28 mouse cellular contexts compared by ENCODE assay signal in genomic region chr9:113982451-113982850, GRCm38 (mm10). TPM values are rescaled to one million over a fixed set of nuclear protein-coding genes. Genes with fewer than 3 reads are reported as not detected.
DNase-seq lines count a peak whose midpoint lies in the region; ATAC-seq and TF ChIP-seq lines count a peak whose summit lies in the region.
"Had no signal": no experiment of that assay in that cellular context is flagged by ENCODE, and none has a peak within 500 bp of the region (broad histone marks: within the 10 kb centered on the region; RNA-seq: fewer than 3 reads in every experiment).

No protein-coding gene starts in this region.

- no peaks in the 10 kb centered on the region for H3K36me3 ChIP-seq in MEL (ENCODE audit: control insufficient read depth in 1 of 2, insufficient read depth in 2 of 2, low read length in 2 of 2)
- peaks cover 42% of the 10 kb centered on the region for H3K36me3 ChIP-seq in neural tube, embryonic 15.5 days

- 96% methylated on average over 2 of the region's 2 CpGs for WGBS in neural tube, embryonic 15.5 days

- no peaks in the 10 kb centered on the region for H3K27me3 ChIP-seq in MEL (ENCODE audit: control insufficient read depth in 1 of 2, insufficient read depth in 2 of 2, low read length in 2 of 2)
- no peaks in the 10 kb centered on the region for H3K27me3 ChIP-seq in neural tube, embryonic 15.5 days (replicated peaks)
- H3K27me3 ChIP-seq: CH12.LX; embryonic facial prominence, embryonic 13.5 days; embryonic facial prominence, embryonic 15.5 days; forebrain, embryonic 13.5 days; Patski had no signal

- peak overlapping the region; percentile 87 for H3K27ac ChIP-seq in layer of hippocampus, adult 2 months
- H3K27ac ChIP-seq in MEL (ENCODE audit: control insufficient read depth, low read depth, low read length): no peak overlapping the region
- H3K27ac ChIP-seq in neural tube, embryonic 15.5 days (replicated peaks): no peak overlapping the region
- H3K27ac ChIP-seq: embryonic facial prominence, embryonic 13.5 days; embryonic facial prominence, embryonic 15.5 days; forebrain, embryonic 10.5 days had no signal

- TF ChIP-seq RAD21 in MEL (IDR thresholded peaks at IDR 0.05; ENCODE audit: low read depth, low read length): no peak

- intact Hi-C loops in heart, postnatal 10 days (cut with DNase I): loop anchor here (5.0 to 10.0 kb wide), 2 partner anchors 240 to 402 kb away; partner anchors contain the start of gene Clasp2

- H3K4me3 ChIP-seq in layer of hippocampus, adult 2 months: no peak overlapping the region
- H3K4me3 ChIP-seq in MEL (ENCODE audit: control insufficient read depth in 1 of 2, insufficient read depth in 1 of 2, low read depth in 2 of 2, low read length in 2 of 2): no peak overlapping the region
- H3K4me3 ChIP-seq in neural tube, embryonic 15.5 days (replicated peaks): no peak overlapping the region
- H3K4me3 ChIP-seq: embryonic facial prominence, embryonic 13.5 days; embryonic facial prominence, embryonic 15.5 days; erythroblast, embryonic 14.5 days; forebrain, embryonic 10.5 days; forebrain, embryonic 13.5 days had no signal

- DNase-seq in heart, adult 11 months: peak; percentile 80
- DNase-seq in heart, postnatal 10 days: no peak
- DNase-seq in layer of hippocampus, adult 2 months (ENCODE audit: low spot score in 2 of 2): no peak
- no peak for DNase-seq in layer of hippocampus, adult 11-12 months (ENCODE audit: low spot score)
- DNase-seq in 3T3-L1 (ENCODE audit: low read depth, low spot score) (peak; percentile 41), MEL (ENCODE audit: low read depth, low spot score) (no peak)
- no peak for DNase-seq in cerebellum, adult 9-11 months
- DNase-seq: adrenal gland, adult 8-10 months; adrenal gland, postnatal 14 days; B cell, adult 2 months; cerebellum, adult 11-12 months; cerebellum, adult 2 months; cerebellum, adult 9-10 months; cerebellum, postnatal 14 days; cerebellum, postnatal 36 days; embryo, embryonic 11 days had no signal

- TF ChIP-seq EP300 in MEL (IDR thresholded peaks at IDR 0.05; ENCODE audit: low read depth in 1 of 2, low read length in 2 of 2): no peak

- no peak for TF ChIP-seq CTCF in layer of hippocampus, adult 2 months (conservative IDR thresholded peaks at IDR 0.05)
- no peak for TF ChIP-seq CTCF in MEL (IDR thresholded peaks at IDR 0.05 in 2 of 3, conservative IDR thresholded peaks at IDR 0.05 in 1 of 3; ENCODE audit: control insufficient read depth in 1 of 3, insufficient read depth in 1 of 3, low read depth in 2 of 3, low read length in 3 of 3, poor library complexity in 1 of 3, severe bottlenecking in 1 of 3)

- no peaks in the 10 kb centered on the region for H3K9me3 ChIP-seq in MEL (replicated peaks; ENCODE audit: insufficient read depth, low read length)
- H3K9me3 ChIP-seq in neural tube, embryonic 15.5 days (replicated peaks): no peaks in the 10 kb centered on the region
- H3K9me3 ChIP-seq: embryonic facial prominence, embryonic 13.5 days; embryonic facial prominence, embryonic 15.5 days; forebrain, embryonic 10.5 days; forebrain, embryonic 13.5 days; G1E had no signal

- no peak overlapping the region for H3K4me2 ChIP-seq in neural tube, embryonic 15.5 days
- H3K4me2 ChIP-seq: embryonic facial prominence, embryonic 13.5 days; embryonic facial prominence, embryonic 15.5 days; forebrain, embryonic 13.5 days had no signal

- no peak for TF ChIP-seq POLR2A in MEL (IDR thresholded peaks at IDR 0.05; ENCODE audit: control insufficient read depth in 1 of 2, insufficient read depth in 1 of 2, low read depth in 1 of 2, low read length in 2 of 2, poor library complexity in 1 of 2)

- ATAC-seq in neural tube, embryonic 15.5 days (ENCODE audit: low FRiP score): no peak
- ATAC-seq: activated CD4-positive, CD25-positive, alpha-beta regulatory T cell, adult 4 months; CD4-positive, CD25-positive, alpha-beta regulatory T cell, adult 4 months; forebrain, embryonic 13.5 days; forebrain, embryonic 16.5 days; Patski had no signal

- no peaks in the 10 kb centered on the region for H3K79me2 ChIP-seq in MEL (ENCODE audit: control insufficient read depth, insufficient read depth, low read length, poor library complexity)

- peaks cover 4 to 9% of the 10 kb centered on the region in 2 experiments; a peak in 3 of 4 replicates for H3K4me1 ChIP-seq in MEL (ENCODE audit: control insufficient read depth in 1 of 2, insufficient read depth in 2 of 2, low read length in 2 of 2)
- peaks cover 17% of the 10 kb centered on the region for H3K4me1 ChIP-seq in neural tube, embryonic 15.5 days
- H3K4me1 ChIP-seq: embryonic facial prominence, embryonic 13.5 days; embryonic facial prominence, embryonic 15.5 days; forebrain, embryonic 10.5 days had no signal

- H3K9ac ChIP-seq in MEL (ENCODE audit: control insufficient read depth, low read depth, low read length, poor library complexity, severe bottlenecking): no peak overlapping the region
- H3K9ac ChIP-seq in neural tube, embryonic 15.5 days (replicated peaks): no peak overlapping the region
- H3K9ac ChIP-seq: embryonic facial prominence, embryonic 13.5 days; embryonic facial prominence, embryonic 15.5 days; forebrain, embryonic 13.5 days had no signal

TF ChIP-seq in MEL, 35 proteins besides CTCF, POLR2A, EP300 and RAD21:
- 0 out of 2 replicates have a peak, but pooled peaks have one; percentile 8 for TF ChIP-seq ZNF384 (IDR thresholded peaks at IDR 0.05; ENCODE audit: low read depth, low read length)
- TF ChIP-seq HCFC1 (IDR thresholded peaks at IDR 0.05; ENCODE audit: low read depth, low read length): no peak

RNA-seq across cellular contexts. Expression of gene Ubp1, which starts 51.7 kb away (rescaled TPM):
- total RNA-seq in heart, postnatal 10 days (2021): 10 to 100 TPM; 32.7 TPM
- total RNA-seq in layer of hippocampus, adult 2 months (2021): 10 to 100 TPM; 77.0 to 91.3 TPM
- total RNA-seq in MEL (2012; rRNA removed): 45.5 and 46.4 TPM in 2 replicates
- 10 to 100 TPM; 60.8 to 95.5 TPM for polyA plus RNA-seq in MEL (2012; ENCODE audit: insufficient read depth in 1 of 2, insufficient read length in 2 of 2, low read depth in 1 of 2, low replicate concordance in 2 of 2, missing spikeins in 1 of 2)
- polyA plus RNA-seq in neural tube, embryonic 15.5 days (2015; fragmentation: Nextera tagmentation; extraction: Ambion mirVana): 28.3 and 29.9 TPM in 2 replicates

Comparison
In these comparisons a context has a peak if more than half of its experiments do, and no peak if none do; other contexts are left out.
1. DNase-seq: peak in heart, adult 11 months (single experiment) and 3T3-L1 (single experiment); none in heart, postnatal 10 days (0 of 2), layer of hippocampus, adult 2 months (0 of 2), layer of hippocampus, adult 11-12 months (single experiment), MEL (single experiment) and cerebellum, adult 9-11 months (single experiment).